Mouse (Mus musculus) erythroblast, embryonic 14.5 days (primary cell): ENCODE measurements around the gene Mreg.

Experiments used
- GATA1 ChIP-seq: IDR thresholded peaks from 2 replicates; pipeline ENCODE4 v1.6.1; 2012; ENCODE audit warnings: low read length, inconsistent platforms, mixed read lengths
- TAL1 ChIP-seq: IDR thresholded peaks from 3 replicates; pipeline ENCODE4 v1.6.1; 2012; ENCODE audit warnings: low read length, inconsistent platforms, mixed read lengths

DNA sequence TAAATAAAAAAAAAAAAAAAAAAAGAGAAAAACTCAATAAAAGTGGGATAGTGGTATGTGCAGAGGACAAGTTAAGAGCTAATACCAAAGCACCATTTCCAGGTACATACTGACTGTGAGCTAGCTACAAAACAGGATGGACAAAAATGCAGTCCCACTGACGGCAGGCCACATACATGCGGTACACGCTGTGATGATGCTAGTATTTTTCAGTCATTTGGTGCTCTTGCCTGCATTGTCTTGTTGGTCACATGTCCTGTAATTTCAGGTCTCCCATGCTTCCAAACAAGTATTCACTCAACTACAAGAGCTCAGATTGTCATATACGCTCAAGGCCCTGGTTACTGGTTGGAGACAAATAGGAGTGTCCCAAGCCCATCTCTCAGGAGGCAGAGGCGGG lies 15.4 kb upstream of the Mreg start:
- no peak for TF ChIP-seq GATA1
- TF ChIP-seq TAL1 = no peak
